Mouse (Mus musculus) megakaryocyte progenitor cell, adult 5-6 weeks (primary cell): ENCODE measurements around the gene Farsa. TPM values are rescaled to one million over a fixed set of nuclear protein-coding genes. Genes with fewer than 3 reads are reported as not detected.

Experiments
- ATAC-seq: replicated peaks from 2 replicates; pipeline ENCODE4 v1.8.0; 2016; ENCODE audit warnings: mild to moderate bottlenecking, moderate TSS enrichment, inconsistent platforms; ENCODE audit not compliant: poor library complexity
- total RNA-seq, 2 experiments: library from RNA; stranded (forward) in 1 of 2; stranded (reverse) in 1 of 2; fragments of 157-497, 149-512 nt in 1 of 2; fragments of 200-1000 nt in 1 of 2; gene quantifications; 2 replicates each; pipeline versions ENCODE4 v1.2.3 to v1.2.4; 2015 to 2017

Farsa gene
- total RNA-seq, 2 experiments from 2014 or later: 33.3 to 173 TPM

- no peak for ATAC-seq
Observed at GRCm38 (mm10) chr8:84834866-84835855, 21.6 kb upstream of the Farsa start.

GRCm38 (mm10) chr8:84837149-84837911 lies 19.5 kb upstream of the Farsa start:
- ATAC-seq: no peak

- ATAC-seq: no peak
Observed at GRCm38 (mm10) chr8:84837912-84838470, 18.8 kb upstream of the Farsa start.

GRCm38 (mm10) chr8:84838513-84838912 lies 18.3 kb upstream of the Farsa start:
- peak; percentile 59 for ATAC-seq

GRCm38 (mm10) chr8:84839411-84839810 lies 17.4 kb upstream of the Farsa start:
- ATAC-seq: no peak

GRCm38 (mm10) chr8:84839875-84840247 lies 16.9 kb upstream of the Farsa start:
- no peak for ATAC-seq

- peak; percentile 84 for ATAC-seq
Observed at GRCm38 (mm10) chr8:84840248-84840999, 16.4 kb upstream of the Farsa start, which contains the start of gene Rad23a. Rad23a (minus strand) TSS chr8:84840665.

GRCm38 (mm10) chr8:84841514-84841913 lies 15.3 kb upstream of the Farsa start:
- ATAC-seq: no peak

GRCm38 (mm10) chr8:84844397-84845070 lies 12.3 kb upstream of the Farsa start:
- no peak for ATAC-seq

- ATAC-seq: no peak
Observed at GRCm38 (mm10) chr8:84845355-84846093, 11.3 kb upstream of the Farsa start.

- no peak for ATAC-seq
Observed at GRCm38 (mm10) chr8:84846094-84846721, 10.6 kb upstream of the Farsa start.

GRCm38 (mm10) chr8:84846722-84847572 lies 9.8 kb upstream of the Farsa start, which contains the start of gene Calr:
Calr (minus strand) TSS chr8:84846934.
- peak; percentile 81 for ATAC-seq

GRCm38 (mm10) chr8:84847684-84848435 lies 8.9 kb upstream of the Farsa start:
- ATAC-seq: peak; percentile 37

GRCm38 (mm10) chr8:84856434-84856833 lies 355 bp upstream of the Farsa start:
- ATAC-seq: no peak

- peak; percentile 77 for ATAC-seq
Observed at GRCm38 (mm10) chr8:84871376-84872308, 14.9 kb downstream of the Farsa start, which contains the start of gene Syce2. Syce2 (plus strand) TSS chr8:84872111.
